Mouse (Mus musculus): Measurements from ENCODE around the gene Phf20. TPM values are rescaled to one million over a fixed set of nuclear protein-coding genes. Genes with fewer than 3 reads are reported as not detected.

Phf20 gene
- total and polyA plus RNA-seq, 2 experiments = 2.9 to 6.2 TPM

DNA sequence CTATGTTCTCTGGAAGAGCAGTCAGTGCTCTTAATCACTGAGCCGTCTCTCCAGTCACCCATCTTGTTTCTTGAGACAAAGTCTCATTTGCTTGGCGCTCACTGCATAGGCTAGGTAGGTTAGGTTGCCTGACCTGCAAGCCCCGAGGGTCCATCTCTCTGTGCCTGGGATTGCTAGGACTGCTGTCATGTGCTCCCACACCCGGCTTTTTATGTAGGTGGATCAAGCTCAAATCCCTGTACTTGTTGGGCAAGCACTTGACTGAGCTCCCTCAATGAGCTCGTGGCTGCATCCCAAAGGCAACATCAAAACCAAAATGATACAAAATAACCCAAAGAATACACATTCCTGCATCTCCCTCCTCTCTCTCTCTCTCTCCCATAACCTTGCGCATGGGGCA is 125.3 kb downstream of the Phf20 start:
- H3K36me3 ChIP-seq (ENCODE audit: control insufficient read depth, insufficient read depth, low read length) = peaks cover 4% of the 10 kb centered on the region; the same call in 1 of the 2 replicates
- no peaks in the 10 kb centered on the region for H3K79me2 ChIP-seq (ENCODE audit: control insufficient read depth, insufficient read depth, low read length)
- H3K4me1 ChIP-seq (ENCODE audit: control insufficient read depth, insufficient read depth, low read length) = no peaks in the 10 kb centered on the region; the same call in 1 of the 2 replicates
- TF ChIP-seq POLR2A (IDR thresholded peaks at IDR 0.05; ENCODE audit: extremely low read depth, insufficient read depth, low read length) (no peak), CTCF (IDR thresholded peaks at IDR 0.05; ENCODE audit: low read depth, low read length) (no peak)
- 94% methylated on average over 6 of the region's 6 CpGs for WGBS
- H3K27ac ChIP-seq (replicated peaks; ENCODE audit: insufficient read depth, low read depth, low read length) = no peak overlapping the region
- DNase-seq (ENCODE audit: extremely low read depth, low read depth, low spot score) = no peak
- H3K27me3 ChIP-seq (ENCODE audit: control insufficient read depth, insufficient read depth, low read length) = no peaks in the 10 kb centered on the region
- H3K9ac ChIP-seq (ENCODE audit: low read depth, low read length) = no peak overlapping the region
- H3K4me3 ChIP-seq (ENCODE audit: insufficient read depth, low read depth, low read length) = no peak overlapping the region

DNA sequence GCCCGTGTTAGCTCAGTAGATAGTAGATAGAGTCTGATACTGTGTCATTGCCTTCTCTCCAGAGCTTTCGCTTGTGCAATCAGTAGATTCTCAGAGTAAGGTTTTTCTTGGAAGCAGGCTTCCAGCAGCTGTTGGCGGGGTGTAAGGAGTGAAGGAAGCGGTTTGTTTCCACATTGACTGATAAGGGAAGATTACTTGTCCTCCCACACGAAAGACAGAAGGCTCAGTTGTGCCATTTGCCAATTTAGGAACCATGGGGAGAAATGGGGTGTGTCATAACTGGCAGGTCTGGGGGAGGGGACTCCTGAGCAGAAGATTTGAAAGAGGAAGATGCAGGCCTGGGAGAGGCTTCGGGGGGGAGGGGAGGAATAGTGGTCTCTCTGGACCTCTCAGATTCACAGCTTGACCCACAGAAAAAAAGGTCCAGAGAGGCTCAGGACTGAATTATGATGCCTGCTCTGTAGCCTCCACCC is 127.9 kb downstream of the Phf20 start:
- WGBS = 63% methylated on average over 6 of the region's 6 CpGs
- peak; percentile 38 for DNase-seq (ENCODE audit: extremely low read depth, low read depth, low spot score)
- H3K27ac ChIP-seq (replicated peaks; ENCODE audit: insufficient read depth, low read depth, low read length) = peak overlapping the region; percentile 86
- H3K4me1 ChIP-seq (ENCODE audit: control insufficient read depth, insufficient read depth, low read length) = no peaks in the 10 kb centered on the region; the same call in 1 of the 2 replicates
- TF ChIP-seq POLR2A (IDR thresholded peaks at IDR 0.05; ENCODE audit: extremely low read depth, insufficient read depth, low read length) (no peak), CTCF (IDR thresholded peaks at IDR 0.05; ENCODE audit: low read depth, low read length) (no peak)
- no peak overlapping the region for H3K4me3 ChIP-seq (ENCODE audit: insufficient read depth, low read depth, low read length)
- H3K36me3 ChIP-seq (ENCODE audit: control insufficient read depth, insufficient read depth, low read length) = peaks cover 4% of the 10 kb centered on the region; the same call in 1 of the 2 replicates
- no peak overlapping the region for H3K9ac ChIP-seq (ENCODE audit: low read depth, low read length)
- H3K79me2 ChIP-seq (ENCODE audit: control insufficient read depth, insufficient read depth, low read length) = no peaks in the 10 kb centered on the region
- no peaks in the 10 kb centered on the region for H3K27me3 ChIP-seq (ENCODE audit: control insufficient read depth, insufficient read depth, low read length)

DNA sequence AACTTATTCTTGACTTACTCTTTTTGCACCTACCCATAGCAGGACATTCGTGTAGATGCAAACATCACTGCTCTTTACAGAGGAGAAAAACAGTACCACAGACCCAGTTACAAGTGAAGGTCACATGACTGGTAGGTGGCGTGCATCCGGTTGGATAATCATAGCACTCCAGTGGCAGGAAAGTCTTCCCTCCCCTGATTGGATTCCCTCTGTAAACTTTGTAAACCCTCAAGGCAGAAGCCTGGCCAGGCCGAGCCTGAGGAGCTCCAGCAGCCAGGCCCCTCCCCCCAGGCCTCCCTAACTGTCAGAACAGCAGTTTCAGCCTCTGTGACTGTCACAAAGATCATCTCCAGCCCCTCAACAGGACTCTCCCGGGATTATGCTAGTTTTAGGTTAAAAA is 128.4 kb downstream of the Phf20 start:
- Histone ChIP-seq H3K79me2 (ENCODE audit: control insufficient read depth, insufficient read depth, low read length) (no peaks in the 10 kb centered on the region), H3K36me3 (ENCODE audit: control insufficient read depth, insufficient read depth, low read length) (peaks cover 4% of the 10 kb centered on the region; the same call in 1 of the 2 replicates), H3K4me1 (ENCODE audit: control insufficient read depth, insufficient read depth, low read length) (no peaks in the 10 kb centered on the region; the same call in 1 of the 2 replicates), H3K27me3 (ENCODE audit: control insufficient read depth, insufficient read depth, low read length) (no peaks in the 10 kb centered on the region), H3K9ac (ENCODE audit: low read depth, low read length) (no peak overlapping the region), H3K27ac (replicated peaks; ENCODE audit: insufficient read depth, low read depth, low read length) (peak overlapping the region; percentile 86), H3K4me3 (ENCODE audit: insufficient read depth, low read depth, low read length) (no peak overlapping the region)
- 53% methylated on average over 5 of the region's 5 CpGs for WGBS
- no peak for TF ChIP-seq POLR2A (IDR thresholded peaks at IDR 0.05; ENCODE audit: extremely low read depth, insufficient read depth, low read length)
- TF ChIP-seq CTCF (IDR thresholded peaks at IDR 0.05; ENCODE audit: low read depth, low read length) = no peak
- peak; percentile 30 for DNase-seq (ENCODE audit: extremely low read depth, low read depth, low spot score)

DNA sequence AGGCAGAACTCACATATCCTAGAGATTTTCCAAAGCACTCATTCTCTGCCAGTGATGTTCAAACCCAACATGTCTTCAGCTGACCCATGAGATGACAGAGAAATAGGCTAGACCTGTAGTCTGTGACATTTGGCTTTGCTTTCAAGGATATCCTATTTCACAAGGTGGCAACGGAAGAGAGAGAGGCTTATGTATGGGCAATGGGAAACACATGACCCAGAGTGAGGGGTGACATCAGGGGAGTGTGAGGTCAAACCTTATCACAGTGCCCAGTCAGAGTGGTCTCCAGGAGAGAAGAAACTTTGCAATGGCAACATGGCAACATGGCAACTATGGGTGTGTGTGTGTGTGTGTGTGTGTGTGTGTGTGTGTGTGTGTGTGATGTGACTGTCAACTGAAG is 134.4 kb downstream of the Phf20 start:
- Histone ChIP-seq H3K4me3 (ENCODE audit: insufficient read depth, low read depth, low read length) (no peak overlapping the region), H3K36me3 (ENCODE audit: control insufficient read depth, insufficient read depth, low read length) (no peaks in the 10 kb centered on the region), H3K79me2 (ENCODE audit: control insufficient read depth, insufficient read depth, low read length) (no peaks in the 10 kb centered on the region), H3K27me3 (ENCODE audit: control insufficient read depth, insufficient read depth, low read length) (no peaks in the 10 kb centered on the region), H3K27ac (replicated peaks; ENCODE audit: insufficient read depth, low read depth, low read length) (no peak overlapping the region), H3K4me1 (ENCODE audit: control insufficient read depth, insufficient read depth, low read length) (no peaks in the 10 kb centered on the region), H3K9ac (ENCODE audit: low read depth, low read length) (no peak overlapping the region)
- no peak for DNase-seq (ENCODE audit: extremely low read depth, low read depth, low spot score)
- TF ChIP-seq CTCF (IDR thresholded peaks at IDR 0.05; ENCODE audit: low read depth, low read length) = no peak
- TF ChIP-seq POLR2A (IDR thresholded peaks at IDR 0.05; ENCODE audit: extremely low read depth, insufficient read depth, low read length) = no peak
- WGBS = 87% methylated on average over 1 of the region's 1 CpGs

DNA sequence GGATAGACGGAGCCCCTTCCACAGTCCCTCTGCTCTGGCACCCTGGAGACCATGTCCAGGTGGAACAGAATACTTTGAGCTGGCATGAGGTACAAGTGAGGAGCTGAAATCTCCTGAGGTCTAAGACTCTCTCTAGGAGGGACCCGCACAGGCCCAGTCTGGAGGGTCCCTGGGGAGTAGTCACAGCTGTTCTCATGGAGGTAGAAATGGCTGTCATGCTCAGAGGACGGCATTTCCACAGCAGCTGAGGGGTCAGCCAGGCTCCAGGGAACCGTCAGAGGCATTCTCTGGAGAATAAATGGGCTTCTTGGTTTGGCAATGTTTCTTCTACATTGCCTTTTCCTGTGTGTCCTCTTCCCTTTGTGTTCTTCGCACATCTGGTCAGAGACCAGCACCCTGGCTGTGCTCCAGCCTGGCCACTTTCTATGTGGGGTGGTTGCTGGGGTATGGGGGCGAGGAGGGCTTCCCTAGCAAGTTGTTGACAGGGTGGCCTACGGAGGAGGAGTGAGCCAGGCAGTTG is 135.2 kb downstream of the Phf20 start:
- Histone ChIP-seq H3K9ac (ENCODE audit: low read depth, low read length) (no peak overlapping the region), H3K4me1 (ENCODE audit: control insufficient read depth, insufficient read depth, low read length) (no peaks in the 10 kb centered on the region), H3K4me3 (ENCODE audit: insufficient read depth, low read depth, low read length) (no peak overlapping the region), H3K27me3 (ENCODE audit: control insufficient read depth, insufficient read depth, low read length) (no peaks in the 10 kb centered on the region), H3K36me3 (ENCODE audit: control insufficient read depth, insufficient read depth, low read length) (no peaks in the 10 kb centered on the region), H3K79me2 (ENCODE audit: control insufficient read depth, insufficient read depth, low read length) (no peaks in the 10 kb centered on the region), H3K27ac (replicated peaks; ENCODE audit: insufficient read depth, low read depth, low read length) (no peak overlapping the region)
- no peak for DNase-seq (ENCODE audit: extremely low read depth, low read depth, low spot score)
- 89% methylated on average over 7 of the region's 7 CpGs for WGBS
- TF ChIP-seq POLR2A (IDR thresholded peaks at IDR 0.05; ENCODE audit: extremely low read depth, insufficient read depth, low read length) (no peak), CTCF (IDR thresholded peaks at IDR 0.05; ENCODE audit: low read depth, low read length) (no peak)

DNA sequence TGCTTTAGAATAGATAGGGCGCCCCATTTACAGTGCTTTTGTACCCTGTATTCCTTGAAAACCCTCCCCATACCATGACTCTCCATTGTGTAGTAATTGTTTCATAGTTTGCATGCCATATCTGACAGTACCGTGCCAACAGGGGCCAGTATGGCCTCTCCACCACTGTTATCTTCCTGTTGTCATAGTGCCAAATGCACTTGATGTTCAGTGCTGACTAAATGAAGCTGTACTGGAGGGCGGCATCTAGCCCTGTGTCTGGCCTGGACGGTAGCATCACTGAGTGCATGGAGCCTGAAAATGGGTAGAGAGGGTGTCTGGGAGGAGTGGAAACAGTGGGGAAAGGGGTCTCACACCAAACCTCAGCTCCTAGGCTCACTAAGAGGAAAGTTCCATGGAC is 143.8 kb downstream of the Phf20 start:
- H3K4me1 ChIP-seq (ENCODE audit: control insufficient read depth, insufficient read depth, low read length) = no peaks in the 10 kb centered on the region
- WGBS = 84% methylated on average over 4 of the region's 4 CpGs
- H3K36me3 ChIP-seq (ENCODE audit: control insufficient read depth, insufficient read depth, low read length) = no peaks in the 10 kb centered on the region
- no peak overlapping the region for H3K9ac ChIP-seq (ENCODE audit: low read depth, low read length)
- TF ChIP-seq POLR2A (IDR thresholded peaks at IDR 0.05; ENCODE audit: extremely low read depth, insufficient read depth, low read length) = no peak
- no peak for TF ChIP-seq CTCF (IDR thresholded peaks at IDR 0.05; ENCODE audit: low read depth, low read length)
- no peak overlapping the region for H3K4me3 ChIP-seq (ENCODE audit: insufficient read depth, low read depth, low read length)
- no peak overlapping the region for H3K27ac ChIP-seq (replicated peaks; ENCODE audit: insufficient read depth, low read depth, low read length)
- DNase-seq (ENCODE audit: extremely low read depth, low read depth, low spot score) = no peak
- H3K79me2 ChIP-seq (ENCODE audit: control insufficient read depth, insufficient read depth, low read length) = no peaks in the 10 kb centered on the region
- no peaks in the 10 kb centered on the region for H3K27me3 ChIP-seq (ENCODE audit: control insufficient read depth, insufficient read depth, low read length)
